Mouse (Mus musculus) skeletal muscle tissue, adult 2 months (tissue): ENCODE measurements around the gene Afap1.

Experiments used
- DNase-seq: peaks from one replicate; pipeline ENCODE4 v3.0.0-alpha.2; 2012; ENCODE audit warnings: low read depth, low spot score

Gene Afap1

GRCm38 (mm10) chr5:36040398-36041235, 147.5 kb downstream of the Afap1 start:
- no peak for DNase-seq

DNA sequence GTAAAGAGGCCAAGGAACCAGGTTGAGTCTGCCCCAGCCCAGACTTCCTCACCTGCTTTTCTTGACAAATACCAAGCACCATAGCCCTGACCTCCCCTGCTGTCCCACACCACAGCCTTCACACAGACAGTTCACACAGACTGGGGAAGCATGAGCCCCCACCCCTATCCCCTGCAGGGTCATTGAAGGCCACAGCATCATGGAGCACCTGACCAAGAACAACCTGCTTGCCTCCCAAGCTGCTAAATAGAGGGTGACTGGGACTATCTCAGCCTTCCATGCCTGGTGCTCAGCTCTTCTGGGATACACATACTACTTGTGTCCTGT, 148.1 kb downstream of the Afap1 start:
- DNase-seq, result no peak

DNA sequence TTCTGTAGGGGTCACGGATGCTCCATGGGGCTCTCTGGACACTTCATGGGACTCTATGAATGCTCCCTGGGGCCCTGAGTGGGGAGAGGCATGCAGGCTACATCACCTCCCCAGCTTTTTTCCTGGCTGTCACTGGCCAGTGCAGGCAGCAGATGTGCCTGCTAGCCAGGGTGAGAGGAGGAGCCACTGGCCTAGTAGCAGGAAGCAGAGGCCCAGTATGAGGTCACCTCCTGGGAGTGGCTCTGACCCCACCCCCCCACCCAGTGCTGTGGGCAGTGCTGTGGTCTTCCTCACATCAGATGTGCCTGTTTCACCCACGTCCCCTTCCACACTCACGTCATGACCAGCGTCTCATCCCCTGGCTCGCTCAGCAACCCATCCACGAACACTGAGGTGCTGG, 148.6 kb downstream of the Afap1 start:
- DNase-seq, result no peak

DNA sequence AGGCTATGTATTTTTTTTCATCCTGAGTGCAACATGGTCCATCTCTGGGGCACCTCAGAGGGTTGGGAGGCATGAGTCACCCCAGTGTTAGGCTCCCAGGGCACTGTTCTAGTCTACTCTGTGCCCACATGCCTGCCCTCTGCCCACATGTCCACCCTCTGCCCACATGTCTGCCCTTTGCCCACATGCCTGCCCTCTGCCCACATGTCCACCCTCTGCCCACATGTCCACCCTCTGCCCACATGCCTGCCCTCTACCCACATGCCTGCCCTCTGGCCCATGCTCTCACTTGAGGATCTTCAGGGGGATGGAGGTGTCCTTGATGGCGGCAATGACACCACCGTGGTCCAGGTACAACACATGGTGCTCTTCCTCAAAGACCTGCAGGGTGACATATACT, 150.0 kb downstream of the Afap1 start:
- no peak for DNase-seq
